Mouse (Mus musculus) midbrain, postnatal 0 days (tissue): Measurements from ENCODE around the gene Btbd2. TPM values are rescaled to one million over a fixed set of nuclear protein-coding genes. Genes with fewer than 3 reads are reported as not detected.

Experiments
- ATAC-seq: fragments of 200-750 bp; cut with Nextera tagmentation; 2 replicates; pipeline ENCODE4 v1.8.0; 2017; ENCODE audit warnings: moderate number of reproducible peaks, mild to moderate bottlenecking, moderate TSS enrichment, moderate library complexity; ENCODE audit not compliant: low FRiP score
- DNase-seq: peaks from one replicate; pipeline ENCODE4 v3.0.0-alpha.2; 2015; ENCODE audit warnings: low spot score
- H3K27ac ChIP-seq: fragments of 300-500 bp; sonication (generic); 2 replicates; pipeline ENCODE4 v1.5.1; 2014; ENCODE audit warnings: low read depth, mild to moderate bottlenecking, low read length, mixed read lengths
- H3K27me3 ChIP-seq: fragments of 300-500 bp; sonication (generic); 2 replicates; pipeline ENCODE4 v1.6.1; 2014; ENCODE audit warnings: low read length, control low read depth, mixed read lengths; ENCODE audit not compliant: insufficient read depth
- H3K36me3 ChIP-seq: fragments of 300-500 bp; sonication (generic); 2 replicates; pipeline ENCODE4 v1.6.1; 2014; ENCODE audit warnings: low read length, control low read depth, mixed read lengths; ENCODE audit not compliant: insufficient read depth
- H3K4me1 ChIP-seq: fragments of 300-500 bp; sonication (generic); 2 replicates; pipeline ENCODE4 v1.6.1; 2014; ENCODE audit warnings: mild to moderate bottlenecking, control low read depth, antibody characterized with exemption, low read length, mixed read lengths; ENCODE audit not compliant: insufficient read depth
- H3K4me2 ChIP-seq: fragments of 300-500 bp; sonication (generic); 2 replicates; pipeline ENCODE4 v1.6.1; 2014; ENCODE audit warnings: low read depth, mild to moderate bottlenecking, low read length, mixed read lengths; ENCODE audit not compliant: poor library complexity, severe bottlenecking
- H3K4me3 ChIP-seq: fragments of 300-500 bp; sonication (generic); 2 replicates; pipeline ENCODE4 v1.5.1; 2014; ENCODE audit warnings: low read depth, mild to moderate bottlenecking, low read length, moderate library complexity
- H3K9ac ChIP-seq: fragments of 300-500 bp; sonication (generic); replicated peaks from 2 replicates; pipeline ENCODE4 v1.6.1; 2014; ENCODE audit warnings: mild to moderate bottlenecking, low read length, moderate library complexity, mixed read lengths; ENCODE audit not compliant: poor library complexity, severe bottlenecking
- H3K9me3 ChIP-seq: fragments of 300-500 bp; sonication (generic); 2 replicates; pipeline ENCODE4 v1.6.1; 2016; ENCODE audit warnings: low read length, control low read depth
- CTCF ChIP-seq: IDR thresholded peaks from 2 replicates; pipeline ENCODE4 v1.5.1; 2016; ENCODE audit warnings: antibody characterized with exemption, mild to moderate bottlenecking
- WGBS: fragments of 180-500 bp; shearing (Covaris S2); extraction: QIAGEN DNeasy Blood & Tissue Kit; methylation state at CpG from one replicate; pipeline ENCODE4 v1.1.7; 2014; 5-methylcytosine and 5-hydroxymethylcytosine counted together
- polyA plus RNA-seq: library from polyadenylated mRNA; unstranded; fragments of >200 nt; fragmentation: Nextera tagmentation; extraction: Ambion mirVana; gene quantifications from 2 replicates; pipeline ENCODE4 v1.2.1, GENCODE M21; 2015
- total RNA-seq: library from RNA; depleted of rRNA; stranded (reverse); fragments of >200 nt; gene quantifications from 2 replicates; pipeline ENCODE4 v1.2.3, GENCODE M21; 2014

Btbd2 gene
- total and polyA plus RNA-seq, 2 experiments from 2014 or later = 71.6 to 215 TPM

- DNase-seq = peak; percentile 12
- Histone ChIP-seq H3K9ac (peak within 1 kb of the TSS; percentile 91), H3K4me2 (peak within 1 kb of the TSS; percentile 96), H3K4me1 (peaks cover 11% of the 10 kb centered on the region), H3K9me3 (no peaks in the 10 kb centered on the region), H3K27ac (peak within 1 kb of the TSS; percentile 81), H3K36me3 (no peaks in the 10 kb centered on the region), H3K4me3 (peak within 1 kb of the TSS; percentile 81), H3K27me3 (no peaks in the 10 kb centered on the region)
- TF ChIP-seq CTCF = peak; percentile 25; the same call in 1 of the 2 replicates
- WGBS = under 1% methylated on average over 73 of the region's 85 CpGs
- peak; percentile 2 for ATAC-seq
Observed at GRCm38 (mm10) chr10:80622661-80623456, 34.0 kb downstream of the Btbd2 start, which contains the start of gene Csnk1g2. Gene Csnk1g2 (plus strand): TSS chr10:80622838.

- Histone ChIP-seq H3K9ac (peak overlapping the region; percentile 91), H3K27ac (peak overlapping the region; percentile 81), H3K9me3 (no peaks in the 10 kb centered on the region), H3K27me3 (no peaks in the 10 kb centered on the region), H3K4me3 (peak overlapping the region; percentile 81), H3K36me3 (no peaks in the 10 kb centered on the region), H3K4me2 (peak overlapping the region; percentile 73), H3K4me1 (peaks cover 11% of the 10 kb centered on the region)
- TF ChIP-seq CTCF = no peak
- WGBS = 1% methylated on average over 64 of the region's 64 CpGs
- ATAC-seq = peak; percentile 96
- DNase-seq = peak; percentile 100
Observed at GRCm38 (mm10) chr10:80621940-80622660, 34.8 kb downstream of the Btbd2 start.

GRCm38 (mm10) chr10:80621690-80621939 lies 35.3 kb downstream of the Btbd2 start:
- WGBS = under 1% methylated on average over 9 of the region's 9 CpGs

GRCm38 (mm10) chr10:80620796-80621689 lies 35.8 kb downstream of the Btbd2 start:
- H3K4me1 ChIP-seq = peaks cover 11% of the 10 kb centered on the region
- 53% methylated on average over 16 of the region's 16 CpGs for WGBS
- H3K36me3 ChIP-seq = peaks cover 1% of the 10 kb centered on the region; the same call in 1 of the 2 replicates
- H3K4me3 ChIP-seq = peak overlapping the region; percentile 81
- DNase-seq (no peak), ATAC-seq (no peak)
- TF ChIP-seq CTCF = no peak
- peak overlapping the region; percentile 81 for H3K27ac ChIP-seq
- no peaks in the 10 kb centered on the region for H3K27me3 ChIP-seq
- H3K9ac ChIP-seq = peak overlapping the region; percentile 62
- peak overlapping the region; percentile 73 for H3K4me2 ChIP-seq
- H3K9me3 ChIP-seq = no peaks in the 10 kb centered on the region

More at GRCm38 (mm10) chr10:80621690-80621939, 35.3 kb downstream of the Btbd2 start:
- Histone ChIP-seq H3K4me2 (peak overlapping the region; percentile 73), H3K27me3 (no peaks in the 10 kb centered on the region), H3K27ac (peak overlapping the region; percentile 81), H3K4me3 (peak overlapping the region; percentile 81), H3K36me3 (no peaks in the 10 kb centered on the region), H3K9me3 (no peaks in the 10 kb centered on the region), H3K9ac (peak overlapping the region; percentile 62), H3K4me1 (peaks cover 11% of the 10 kb centered on the region)
- TF ChIP-seq CTCF = no peak
- no peak for DNase-seq
- ATAC-seq = no peak

GRCm38 (mm10) chr10:80620365-80620764 lies 36.5 kb downstream of the Btbd2 start:
- no peak for DNase-seq
- ATAC-seq = no peak
- no peaks in the 10 kb centered on the region for H3K9me3 ChIP-seq
- H3K9ac ChIP-seq = no peak overlapping the region
- H3K4me2 ChIP-seq = no peak overlapping the region
- H3K4me3 ChIP-seq = no peak overlapping the region
- H3K27ac ChIP-seq = no peak overlapping the region
- H3K27me3 ChIP-seq = no peaks in the 10 kb centered on the region
- H3K4me1 ChIP-seq = peaks cover 11% of the 10 kb centered on the region
- WGBS = 86% methylated on average over 9 of the region's 9 CpGs
- peaks cover 6% of the 10 kb centered on the region; the same call in 1 of the 2 replicates for H3K36me3 ChIP-seq
- TF ChIP-seq CTCF = no peak
